Mouse (Mus musculus): ENCODE results near the gene Myh7. TPM values are rescaled to one million over a fixed set of nuclear protein-coding genes. Genes with fewer than 3 reads are reported as not detected.

Myh7 gene
- total RNA-seq, 4 experiments from 2014 or later: 6.0 to 10.0 (median 7.8) TPM

GRCm38 (mm10) chr14:54943971-54944370 is 50.5 kb downstream of the Myh7 start:
- DNase-seq (ENCODE audit: low spot score in 2 of 2): no peak

GRCm38 (mm10) chr14:54942479-54942878 is 51.9 kb downstream of the Myh7 start:
- no peak for DNase-seq (ENCODE audit: low spot score in 2 of 2)

DNA sequence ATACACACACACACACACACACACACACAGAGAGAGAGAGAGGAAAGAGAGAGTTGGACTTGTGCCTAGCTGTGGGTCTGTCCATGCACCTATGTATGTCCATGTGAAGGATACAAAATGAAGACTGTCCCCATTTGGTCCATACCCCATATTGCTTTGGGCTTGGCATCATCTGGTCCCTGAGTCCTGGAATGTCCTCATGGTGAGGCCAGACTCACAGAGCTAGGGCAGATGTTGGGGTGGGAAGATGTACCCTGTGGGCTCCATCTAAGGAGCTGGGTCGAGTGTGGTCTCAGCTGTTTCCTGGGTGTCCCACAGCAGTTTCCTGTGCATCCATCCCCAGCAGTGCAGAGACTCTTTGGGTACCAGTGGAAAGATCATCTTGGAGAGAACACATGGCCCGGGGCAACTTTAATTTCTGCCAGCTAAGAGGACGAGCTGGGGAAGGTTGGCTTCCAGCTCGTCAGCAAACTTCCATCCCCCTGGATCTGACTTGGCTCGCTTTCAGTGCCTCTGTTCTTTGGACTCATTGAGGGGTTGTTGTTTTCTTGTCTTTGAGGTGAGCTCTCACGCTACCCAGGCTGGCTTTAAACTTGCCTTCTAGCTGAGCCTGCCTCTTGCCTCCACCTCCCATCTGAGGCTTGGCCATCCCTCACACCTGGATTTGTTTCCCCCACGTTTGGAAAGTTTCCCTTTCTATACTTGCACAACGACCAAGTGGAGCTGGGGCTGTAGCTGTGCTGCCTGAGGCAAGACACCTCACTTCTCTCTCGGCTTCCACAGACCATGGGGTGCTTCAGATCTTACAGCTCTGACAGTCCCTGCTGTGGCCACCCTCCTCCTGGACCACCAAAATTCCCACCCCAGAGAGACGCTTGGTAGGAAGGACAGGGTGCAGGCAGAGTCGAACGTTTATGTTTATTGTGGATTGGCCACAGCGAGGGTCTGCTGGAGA is 53.1 kb downstream of the Myh7 start:
- no peak for DNase-seq (ENCODE audit: low spot score in 2 of 2)

DNA sequence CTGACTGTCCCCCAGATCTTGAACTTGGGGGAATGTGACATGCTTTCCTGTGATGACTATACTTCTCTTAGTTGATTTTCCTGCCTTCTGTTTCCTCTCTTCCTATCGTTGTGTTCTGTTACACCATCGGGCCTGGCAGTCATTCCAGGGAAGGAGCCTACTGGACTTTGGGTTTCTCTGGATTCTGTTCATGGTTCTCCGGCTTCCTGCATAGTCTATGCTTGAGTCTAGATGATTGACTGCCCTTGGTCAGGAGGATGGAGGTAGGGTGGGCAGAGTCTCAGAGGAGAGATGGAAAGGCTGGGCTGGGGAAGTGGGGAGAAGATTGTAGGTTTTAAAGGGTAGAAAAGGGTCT is 54.3 kb downstream of the Myh7 start:
- DNase-seq (ENCODE audit: low spot score in 2 of 2): no peak

GRCm38 (mm10) chr14:54939434-54940175 is 54.8 kb downstream of the Myh7 start:
- peak in 1 of 2 experiments; percentile 56 for DNase-seq (ENCODE audit: low spot score in 2 of 2)

DNA sequence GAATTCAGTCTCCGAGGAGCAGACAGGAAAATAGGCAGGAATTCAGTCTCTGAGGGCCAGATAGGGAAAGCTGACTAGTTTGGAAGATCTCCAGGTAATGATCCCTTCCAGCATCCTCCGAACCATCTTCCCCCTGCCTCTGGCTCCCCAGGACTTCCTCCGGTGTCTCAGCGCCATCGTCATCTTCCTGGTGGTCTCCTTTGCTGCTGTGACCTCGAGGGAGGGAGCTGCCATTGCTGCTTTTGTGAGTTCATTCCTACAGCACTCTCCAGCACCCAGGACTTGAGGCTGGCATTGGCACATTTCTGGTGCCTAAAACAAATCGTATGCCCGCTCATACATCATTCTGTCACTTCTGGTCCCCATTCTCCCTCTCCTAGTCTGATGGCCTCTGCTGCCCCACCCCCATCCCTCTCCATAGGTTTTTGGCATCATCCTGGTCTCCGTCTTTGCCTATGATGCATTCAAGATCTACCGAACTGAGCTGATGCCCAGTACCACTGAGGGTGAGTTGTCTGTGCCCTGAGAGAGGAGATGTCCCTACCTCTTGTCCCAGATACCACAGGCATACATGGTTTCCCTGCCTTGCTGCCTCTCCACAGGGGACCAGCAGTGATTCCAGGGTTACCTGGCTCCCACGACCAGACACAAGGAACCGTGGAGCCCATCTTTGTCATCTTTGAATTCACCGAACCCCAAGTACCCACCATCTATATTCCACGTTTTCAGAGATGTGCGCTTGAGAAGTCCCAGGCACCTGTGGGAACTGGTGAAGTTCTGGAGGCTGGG is 55.8 kb downstream of the Myh7 start:
- no peak for DNase-seq (ENCODE audit: low spot score in 2 of 2)

- no peak for DNase-seq (ENCODE audit: low spot score in 2 of 2)
Observed at GRCm38 (mm10) chr14:54937361-54938182, 56.9 kb downstream of the Myh7 start.

DNA sequence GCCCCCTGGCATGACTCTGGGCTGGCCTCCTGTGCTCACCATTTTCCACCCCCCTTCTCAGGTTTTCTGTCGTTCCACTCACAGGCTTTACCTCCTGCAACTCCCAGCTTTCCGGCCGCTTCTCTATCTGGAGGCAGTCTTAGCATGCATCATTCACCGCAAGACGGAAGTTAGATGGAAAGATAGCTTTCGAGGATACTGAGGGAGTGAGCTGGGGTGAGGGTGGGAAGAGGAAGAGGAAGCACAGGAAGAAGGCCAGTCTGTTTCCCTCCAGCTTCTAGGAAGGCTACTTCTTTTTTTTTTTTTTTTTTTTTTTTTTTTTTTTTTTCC is 57.6 kb downstream of the Myh7 start:
- no peak for DNase-seq (ENCODE audit: low spot score in 2 of 2)

DNA sequence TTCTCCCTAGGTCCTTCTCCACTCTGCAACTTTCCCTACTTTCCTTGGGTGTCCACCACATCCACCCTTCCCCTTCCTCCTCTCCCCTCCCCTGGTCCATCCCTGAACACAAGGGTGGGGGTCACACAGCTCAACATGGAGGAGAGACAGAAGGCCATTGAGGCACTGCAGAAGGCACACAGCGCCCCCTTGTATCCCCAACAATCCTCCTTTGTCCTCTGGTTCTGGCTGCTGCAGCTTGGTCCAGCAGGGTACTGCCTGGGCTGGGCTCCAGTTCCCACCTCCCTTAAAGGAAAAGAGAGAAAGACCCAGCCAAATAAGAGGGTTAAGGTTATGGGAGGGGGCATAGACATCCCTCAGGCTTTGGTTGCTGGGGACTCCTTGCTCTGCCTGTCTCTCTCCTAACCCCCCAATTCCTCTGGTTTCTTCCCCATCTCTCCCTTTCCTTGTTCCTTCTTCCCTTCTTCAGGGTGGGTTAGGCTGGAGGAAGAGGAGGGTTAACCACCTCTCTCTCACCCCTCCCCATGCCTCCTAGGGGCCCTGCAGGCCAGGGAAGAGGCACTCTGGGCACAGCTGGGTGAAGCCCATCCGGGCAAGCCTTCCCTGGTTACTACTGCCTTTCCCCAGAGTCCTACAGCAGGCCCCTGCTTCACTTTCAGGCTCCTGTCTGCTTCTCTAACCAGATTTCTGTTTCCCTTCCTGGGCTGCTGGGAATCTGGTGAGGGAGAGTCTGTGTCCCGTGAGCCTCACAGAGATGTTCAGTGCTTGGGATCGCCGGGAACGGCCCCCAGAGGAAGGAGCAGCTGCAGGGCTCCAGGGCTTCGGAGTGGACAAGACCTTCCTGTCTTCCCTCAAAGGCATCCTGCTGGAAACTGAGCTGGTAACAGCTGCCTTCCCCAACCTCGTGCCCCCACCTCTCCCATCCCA is 58.3 kb downstream of the Myh7 start, which contains the start of gene Cmtm5:
Gene Cmtm5 (plus strand): TSS at position 358 of the 927 bp plus-strand sequence.
- DNase-seq (ENCODE audit: low spot score in 2 of 2): peak; percentile 85 to 88

- DNase-seq (ENCODE audit: low spot score in 2 of 2): no peak
Observed at GRCm38 (mm10) chr14:54932645-54933150, 61.7 kb downstream of the Myh7 start, which contains the start of gene Il25. TSS of gene Il25 (plus strand) at chr14:54932695.

GRCm38 (mm10) chr14:54930431-54930830 is 64.0 kb downstream of the Myh7 start:
- no peak for DNase-seq (ENCODE audit: low spot score in 2 of 2)

- no peak for DNase-seq (ENCODE audit: low spot score in 2 of 2)
Observed at GRCm38 (mm10) chr14:54929801-54930200, 64.6 kb downstream of the Myh7 start.

DNA sequence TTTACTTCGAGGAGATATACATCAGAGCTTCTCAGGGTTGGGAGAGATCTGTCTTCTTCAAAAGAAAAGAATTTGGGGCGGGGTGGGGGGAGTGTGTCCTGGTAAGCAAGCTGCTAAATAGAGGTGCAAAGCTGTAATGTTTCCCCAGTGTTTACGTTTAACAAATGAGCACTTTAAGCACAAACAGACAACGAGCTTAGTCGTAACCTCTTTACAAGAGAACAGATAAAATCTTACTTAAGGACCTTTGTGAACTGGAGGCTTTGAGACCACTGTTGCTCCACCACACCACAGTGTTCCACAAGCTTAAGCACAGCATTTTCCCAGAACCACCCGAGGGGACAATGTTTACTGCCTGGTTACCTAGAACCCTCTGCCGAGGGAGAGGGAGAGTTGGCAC is 67.1 kb downstream of the Myh7 start:
- no peak for DNase-seq (ENCODE audit: low spot score in 2 of 2)

- peak in 1 of 2 experiments; percentile 42 for DNase-seq (ENCODE audit: low spot score in 2 of 2)
Observed at GRCm38 (mm10) chr14:54926401-54927158, 67.8 kb downstream of the Myh7 start.

DNA sequence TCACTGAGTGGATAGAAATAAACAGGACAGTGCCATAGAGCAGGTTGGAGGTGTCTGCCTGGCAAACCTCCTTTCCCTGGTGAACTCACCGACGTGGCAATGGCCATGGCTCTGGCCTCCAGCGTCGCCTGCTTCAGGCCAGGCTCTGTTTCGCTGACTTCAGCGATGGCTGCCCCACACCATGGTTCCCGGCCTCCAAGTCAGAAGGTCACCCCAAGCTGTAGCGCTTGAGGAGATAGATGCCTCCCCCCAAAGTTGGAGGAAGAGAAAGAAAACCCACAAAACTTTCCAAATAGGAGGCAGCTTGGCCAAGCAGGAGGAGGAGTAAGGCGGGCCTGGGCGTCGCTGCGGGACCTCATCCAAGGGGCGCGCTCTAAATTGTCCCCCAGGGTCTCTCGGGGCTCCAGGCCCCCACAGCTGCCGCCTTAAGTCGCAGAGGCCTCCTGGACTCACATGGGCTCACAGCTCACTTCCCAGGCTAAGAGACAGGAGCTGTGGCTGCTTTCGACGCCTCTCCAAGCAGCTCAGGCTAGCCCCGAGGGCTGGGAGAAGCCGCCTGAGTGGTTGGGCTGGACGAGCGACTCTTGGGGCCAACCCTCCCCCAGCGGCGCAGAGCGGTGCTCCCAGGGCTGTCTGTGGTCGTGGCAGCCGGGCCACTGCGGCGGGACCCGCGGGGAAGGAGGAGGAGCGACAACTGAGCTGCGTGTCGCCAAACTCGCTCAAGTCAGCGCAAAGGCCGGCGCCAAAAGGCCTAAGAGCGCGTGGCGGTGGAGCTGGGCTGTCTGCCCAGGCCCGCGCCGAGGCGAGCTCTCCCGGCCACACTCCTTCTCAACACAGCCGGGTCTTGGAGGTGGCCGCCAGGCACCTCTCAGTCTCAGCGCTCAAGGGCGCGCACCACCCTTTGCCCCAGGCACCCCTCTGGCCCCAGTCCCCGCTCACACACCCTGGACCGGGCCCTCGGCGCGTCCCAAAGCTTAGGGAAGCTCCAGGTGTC is 68.8 kb downstream of the Myh7 start, which contains the start of gene Efs:
Gene Efs (minus strand): TSS at position 778 of the 994 bp plus-strand sequence.
- DNase-seq (ENCODE audit: low spot score in 2 of 2): peak in 1 of 2 experiments; percentile 55

DNA sequence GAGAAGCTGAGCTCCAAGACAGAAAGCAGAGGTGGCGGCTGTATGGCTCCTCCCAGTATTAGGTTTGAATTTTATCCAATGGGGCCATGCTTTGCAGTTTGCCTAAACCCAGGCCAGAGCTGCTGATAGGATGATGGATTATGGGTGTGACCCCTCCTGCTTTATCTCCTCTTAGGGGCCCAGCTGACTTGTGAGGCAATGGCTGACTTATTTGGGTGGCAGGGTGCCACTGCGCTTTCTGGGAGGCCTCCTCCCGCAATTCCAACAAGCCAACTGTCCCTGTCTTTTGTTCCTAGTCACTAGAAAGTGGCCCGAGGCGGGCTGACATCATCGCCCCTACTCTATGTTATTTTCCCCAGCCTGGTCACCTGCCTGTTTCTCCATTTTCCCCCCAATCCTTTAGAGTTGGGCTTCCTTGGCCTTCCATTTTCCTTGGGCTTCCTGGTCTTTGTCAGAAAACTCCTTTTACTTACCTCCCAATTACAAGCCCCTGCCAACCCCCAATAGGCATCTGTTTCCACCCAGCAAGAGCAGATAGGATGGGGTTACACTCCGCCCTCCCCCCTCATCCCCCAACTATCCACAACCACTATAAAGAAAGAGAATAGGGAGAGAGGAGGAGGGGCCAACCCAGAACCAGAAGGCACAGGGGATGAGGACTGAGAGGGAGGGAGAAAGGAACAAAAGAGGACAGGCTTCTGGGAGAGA is 69.6 kb downstream of the Myh7 start:
- no peak for DNase-seq (ENCODE audit: low spot score in 2 of 2)

Measured in layer of hippocampus, adult 8-10 months (tissue).